26 mouse cellular contexts compared by ENCODE assay signal in genomic region chr9:13260980-13261379, GRCm38 (mm10). TPM values are rescaled to one million over a fixed set of nuclear protein-coding genes. Genes with fewer than 3 reads are reported as not detected.
"Had no signal": no experiment of that assay in that cellular context is flagged by ENCODE, and none has a peak within 500 bp of the region (broad histone marks: within the 10 kb centered on the region; RNA-seq: fewer than 3 reads in every experiment).

No protein-coding gene starts in this region.

- H3K36me3 ChIP-seq: embryonic facial prominence, embryonic 10.5 days; embryonic facial prominence, embryonic 12.5 days; embryonic facial prominence, embryonic 13.5 days; embryonic facial prominence, embryonic 15.5 days; forebrain, embryonic 10.5 days; forebrain, embryonic 12.5 days; forebrain, embryonic 15.5 days had no signal

- ATAC-seq: forebrain, embryonic 13.5 days; forebrain, embryonic 14.5 days; forebrain, embryonic 15.5 days; forebrain, embryonic 16.5 days; forebrain, postnatal 0 days had no signal

- H3K4me2 ChIP-seq: embryonic facial prominence, embryonic 12.5 days; embryonic facial prominence, embryonic 13.5 days; embryonic facial prominence, embryonic 15.5 days; forebrain, embryonic 12.5 days; forebrain, embryonic 13.5 days; forebrain, embryonic 15.5 days had no signal

- DNase-seq: cerebellum, adult 9-10 months; cerebellum, adult 9-11 months; cerebellum, postnatal 10 days; cerebellum, postnatal 14 days; cerebellum, postnatal 25 days; cerebellum, postnatal 36 days; embryo, embryonic 11 days; forebrain, postnatal 0 days; gastrocnemius, adult 2 months; gastrocnemius, postnatal 10 days; gastrocnemius, postnatal 14 days; gastrocnemius, postnatal 25 days; gastrocnemius, postnatal 36 days; heart, adult 18-20 months; heart, adult 2 months had no signal

- H3K4me3 ChIP-seq: embryonic facial prominence, embryonic 10.5 days; embryonic facial prominence, embryonic 12.5 days; embryonic facial prominence, embryonic 13.5 days; embryonic facial prominence, embryonic 15.5 days; erythroblast, embryonic 14.5 days; forebrain, embryonic 10.5 days; forebrain, embryonic 12.5 days; forebrain, embryonic 13.5 days; forebrain, embryonic 15.5 days; gastrocnemius, adult 2 months; heart, adult 2 months had no signal

- H3K27me3 ChIP-seq: embryonic facial prominence, embryonic 12.5 days; embryonic facial prominence, embryonic 13.5 days; embryonic facial prominence, embryonic 15.5 days; forebrain, embryonic 12.5 days; forebrain, embryonic 13.5 days; forebrain, embryonic 15.5 days had no signal

- H3K9me3 ChIP-seq: embryonic facial prominence, embryonic 10.5 days; embryonic facial prominence, embryonic 12.5 days; embryonic facial prominence, embryonic 13.5 days; embryonic facial prominence, embryonic 15.5 days; forebrain, embryonic 10.5 days; forebrain, embryonic 12.5 days; forebrain, embryonic 13.5 days; forebrain, embryonic 15.5 days had no signal

- H3K27ac ChIP-seq: embryonic facial prominence, embryonic 10.5 days; embryonic facial prominence, embryonic 12.5 days; embryonic facial prominence, embryonic 13.5 days; embryonic facial prominence, embryonic 15.5 days; forebrain, embryonic 10.5 days; forebrain, embryonic 12.5 days; forebrain, embryonic 13.5 days; forebrain, embryonic 15.5 days; gastrocnemius, adult 2 months; heart, adult 2 months had no signal

- H3K4me1 ChIP-seq: embryonic facial prominence, embryonic 10.5 days; embryonic facial prominence, embryonic 12.5 days; embryonic facial prominence, embryonic 13.5 days; embryonic facial prominence, embryonic 15.5 days; forebrain, embryonic 10.5 days; forebrain, embryonic 12.5 days; forebrain, embryonic 13.5 days; forebrain, embryonic 15.5 days had no signal

- H3K9ac ChIP-seq: embryonic facial prominence, embryonic 12.5 days; embryonic facial prominence, embryonic 13.5 days; embryonic facial prominence, embryonic 15.5 days; forebrain, embryonic 12.5 days; forebrain, embryonic 13.5 days; forebrain, embryonic 15.5 days; forebrain, postnatal 0 days had no signal

RNA-seq across cellular contexts. Expression of gene Jrkl, which starts 15.4 kb away (rescaled TPM):
- polyA plus RNA-seq: erythroblast, embryonic 14.5 days had no signal
